ENCODE assay signal across 8 mouse cellular contexts in genomic region chrX:142228055-142228768, GRCm38 (mm10). TPM values are rescaled to one million over a fixed set of nuclear protein-coding genes. Genes with fewer than 3 reads are reported as not detected.
DNase-seq lines count a peak whose midpoint lies in the region; ATAC-seq and TF ChIP-seq lines count a peak whose summit lies in the region.

No protein-coding gene starts in this region.

- DNase-seq in ES-E14 (ENCODE audit: low read depth, low spot score), result peak; percentile 46
- DNase-seq in cerebellum, adult 11 months, result peak; percentile 73
- peak; percentile 85 for DNase-seq in forebrain, embryonic 14.5 days (ENCODE audit: low spot score)
- DNase-seq in heart, postnatal 14 days, result peak; percentile 71 to 72
- DNase-seq in layer of hippocampus, adult 11-12 months (ENCODE audit: low spot score), result peak; percentile 67
- DNase-seq in lung, adult 2 months, result peak; percentile 64
- DNase-seq in thymus, adult 18-20 months, result peak; percentile 45 to 49

- H3K27me3 ChIP-seq in forebrain, embryonic 14.5 days (replicated peaks; ENCODE audit: control insufficient read depth, insufficient read depth, low read length), result no peaks in the 10 kb centered on the region

- in situ Hi-C loops in ES-E14 (cut with MboI; ENCODE audit: low sequenced_read_pairs in 2 of 2, unreplicated experiment in 2 of 2), result no loop called here

- WGBS in forebrain, embryonic 14.5 days, result 30% methylated on average over 36 of the region's 42 CpGs
- 31% methylated on average over 33 of the region's 42 CpGs for WGBS in lung, adult 2 months

- TF ChIP-seq CTCF in lung, adult 2 months (IDR thresholded peaks at IDR 0.05; ENCODE audit: insufficient read depth, low read length), result no peak

- H3K4me2 ChIP-seq in forebrain, embryonic 14.5 days (ENCODE audit: low read length), result peak overlapping the region; percentile 48

- H3K27ac ChIP-seq in ES-E14 (ENCODE audit: insufficient read depth, low read depth, low read length, poor library complexity, severe bottlenecking), result peak overlapping the region; percentile 91
- peak overlapping the region; percentile 83 for H3K27ac ChIP-seq in forebrain, embryonic 14.5 days (ENCODE audit: low read depth, low read length)

- peak overlapping the region; percentile 83 for H3K9ac ChIP-seq in ES-E14 (ENCODE audit: insufficient read depth, low read depth, low read length, poor library complexity, severe bottlenecking)
- H3K9ac ChIP-seq in forebrain, embryonic 14.5 days (ENCODE audit: low read length), result peak overlapping the region; percentile 52

- H3K36me3 ChIP-seq in ES-E14 (ENCODE audit: control insufficient read depth, insufficient read depth, low read length, poor library complexity, severe bottlenecking), result no peaks in the 10 kb centered on the region
- H3K36me3 ChIP-seq in forebrain, embryonic 14.5 days (ENCODE audit: control insufficient read depth, insufficient read depth, low read length), result no peaks in the 10 kb centered on the region

- TF ChIP-seq POLR2A in lung, adult 2 months (IDR thresholded peaks at IDR 0.05; ENCODE audit: borderline replicate concordance, extremely low read depth, low read depth, low read length), result peak; percentile 16; the same call in 1 of the 2 replicates

- intact Hi-C loops in heart, postnatal 14 days (cut with DNase I), result no loop called here

- peak overlapping the region; percentile 78 to 87 for H3K4me3 ChIP-seq in ES-E14 (ENCODE audit: insufficient read depth in 1 of 2, low read depth in 1 of 2, low read length in 2 of 2, poor library complexity in 1 of 2, severe bottlenecking in 1 of 2)
- H3K4me3 ChIP-seq in forebrain, embryonic 14.5 days (ENCODE audit: low read depth, low read length), result peak overlapping the region; percentile 43
- H3K4me3 ChIP-seq in lung, adult 2 months (replicated peaks; ENCODE audit: extremely low read depth, low read depth, low read length), result peak overlapping the region; percentile 78

- ATAC-seq in forebrain, embryonic 14.5 days, result peak; percentile 99
- peak; percentile 81 for ATAC-seq in neutrophil, adult 5-6 weeks (ENCODE audit: extremely low read depth, insufficient number of reproducible peaks, low FRiP score, poor library complexity, severe bottlenecking)

- H3K9me3 ChIP-seq in ES-E14 (ENCODE audit: control insufficient read depth, insufficient read depth, low read depth, low read length), result no peaks in the 10 kb centered on the region
- no peaks in the 10 kb centered on the region for H3K9me3 ChIP-seq in forebrain, embryonic 14.5 days (replicated peaks; ENCODE audit: control insufficient read depth, low read length)

- H3K4me1 ChIP-seq in ES-E14 (ENCODE audit: control insufficient read depth in 2 of 2, insufficient read depth in 2 of 2, low read length in 2 of 2, poor library complexity in 1 of 2), result no peaks in the 10 kb centered on the region
- H3K4me1 ChIP-seq in forebrain, embryonic 14.5 days (ENCODE audit: control insufficient read depth, insufficient read depth, low read length), result no peaks in the 10 kb centered on the region
- H3K4me1 ChIP-seq in lung, adult 2 months (ENCODE audit: control insufficient read depth, insufficient read depth, low read length), result no peaks in the 10 kb centered on the region

TF ChIP-seq in ES-E14, 5 proteins besides CTCF, POLR2A, EP300 and RAD21:
- TF ChIP-seq ZNF384 (IDR thresholded peaks at IDR 0.05; ENCODE audit: low read depth, low read length) (no peak), ZC3H11A (IDR thresholded peaks at IDR 0.05; ENCODE audit: borderline replicate concordance, low read depth, low read length) (no peak), HCFC1 (IDR thresholded peaks at IDR 0.05; ENCODE audit: borderline replicate concordance, insufficient read depth, low read length) (no peak), CHD2 (IDR thresholded peaks at IDR 0.05; ENCODE audit: low read depth, low read length) (no peak), MAFK (IDR thresholded peaks at IDR 0.05; ENCODE audit: insufficient read depth, low read depth, low read length) (no peak)

RNA-seq across cellular contexts. Expression of gene Nxt2, which starts 1.6 kb away (rescaled TPM):
- total RNA-seq in ES-E14 (2012; rRNA removed), result 10.1 and 10.6 TPM in 2 replicates
- polyA plus RNA-seq in forebrain, embryonic 14.5 days (2014; fragmentation: Nextera tagmentation; extraction: Ambion mirVana), result 27.0 and 28.0 TPM in 2 replicates
- 1 to 10 TPM; 5.6 to 5.7 TPM for total RNA-seq in heart, postnatal 14 days (2021)
- polyA plus RNA-seq in lung, adult 2 months (2012; rRNA removed), result 2.4 and 4.2 TPM in 2 replicates
- 9.7 and 11.5 TPM in 2 replicates for total RNA-seq in neutrophil, adult 5-6 weeks (2017)

RNA-seq across cellular contexts. Expression of gene Gucy2f, which starts 31.5 kb away (rescaled TPM):
- total RNA-seq in ES-E14 (2012; rRNA removed), result not detected in 2 replicates
- polyA plus RNA-seq in forebrain, embryonic 14.5 days (2014; fragmentation: Nextera tagmentation; extraction: Ambion mirVana), result 0.08 and 0.09 TPM in 2 replicates
- total RNA-seq in heart, postnatal 14 days (2021), result not detected
- polyA plus RNA-seq in lung, adult 2 months (2012; rRNA removed), result not detected in 2 replicates
- under 0.01 TPM in 1 of 2 replicates, not detected in the other for total RNA-seq in neutrophil, adult 5-6 weeks (2017)

Comparison
In these comparisons a context has a peak if more than half of its experiments do, and no peak if none do; other contexts are left out.
1. Peak in every context shown above with its lines: DNase-seq, ATAC-seq, H3K4me3 ChIP-seq and H3K27ac ChIP-seq.